Mouse (Mus musculus) heart, postnatal 0 days (tissue): Measurements from ENCODE around the gene Calm2.

ENCODE experiments used
- CTCF ChIP-seq: IDR thresholded peaks from 2 replicates; pipeline ENCODE4 v1.5.1; 2016; ENCODE audit warnings: antibody characterized with exemption, control low read depth, low read depth
- EP300 ChIP-seq: IDR thresholded peaks from 2 replicates; pipeline ENCODE4 v1.6.1; 2016; ENCODE audit warnings: antibody characterized with exemption, low read depth

DNA sequence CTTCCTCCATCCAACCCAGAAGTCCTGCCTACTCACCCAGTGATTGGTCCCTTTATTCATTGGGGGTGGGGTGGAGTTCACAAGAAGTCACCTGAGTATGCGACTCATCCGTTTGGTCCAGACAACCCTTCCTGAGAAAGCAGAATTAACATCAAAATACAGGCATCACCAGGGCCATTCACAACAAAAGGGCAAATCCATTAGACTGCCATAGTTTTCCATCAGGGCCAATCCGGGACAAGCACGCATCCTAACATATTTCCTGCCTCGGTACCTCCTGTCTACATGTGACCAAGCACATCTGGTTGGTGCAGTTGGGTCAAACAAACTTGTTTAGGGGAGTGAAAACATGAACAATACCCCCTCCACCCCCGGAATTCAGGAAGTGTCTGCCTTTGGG lies 24.9 kb upstream of the Calm2 start:
- TF ChIP-seq CTCF, result no peak
- TF ChIP-seq EP300, result no peak
